Mouse (Mus musculus): ENCODE measurements around the gene Natd1. TPM values are rescaled to one million over a fixed set of nuclear protein-coding genes. Genes with fewer than 3 reads are reported as not detected.

The Natd1 gene
- total RNA-seq (2021): 10 to 100 TPM; 18.1 to 24.2 TPM

DNA sequence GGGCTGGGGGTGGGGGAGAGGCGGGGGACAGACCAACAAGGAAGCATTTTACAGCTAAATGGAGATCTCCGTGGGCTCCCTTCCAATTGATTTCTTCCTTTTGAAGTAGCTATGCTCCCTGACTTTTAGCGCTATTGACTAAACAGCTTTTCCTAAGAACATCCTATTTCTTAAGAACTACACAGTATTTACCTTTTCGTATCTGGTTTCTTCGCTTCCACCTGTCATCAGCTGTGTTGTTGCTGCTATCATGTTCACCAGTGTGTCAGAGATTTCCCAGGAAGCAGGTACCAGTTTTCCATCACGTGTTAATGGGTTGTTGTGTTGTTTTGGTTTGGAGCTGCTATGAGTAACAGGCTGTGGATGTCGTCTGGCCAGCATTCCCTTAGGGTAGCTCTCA, at the start of gene Natd1:
TSS of gene Natd1 (minus strand) at position 260 of the 400 bp plus-strand sequence.
- intact Hi-C loops (cut with DNase I): loop anchor here (5.0 kb wide), 1 partner anchor 178 kb away; no protein-coding TSS in a partner anchor

DNA sequence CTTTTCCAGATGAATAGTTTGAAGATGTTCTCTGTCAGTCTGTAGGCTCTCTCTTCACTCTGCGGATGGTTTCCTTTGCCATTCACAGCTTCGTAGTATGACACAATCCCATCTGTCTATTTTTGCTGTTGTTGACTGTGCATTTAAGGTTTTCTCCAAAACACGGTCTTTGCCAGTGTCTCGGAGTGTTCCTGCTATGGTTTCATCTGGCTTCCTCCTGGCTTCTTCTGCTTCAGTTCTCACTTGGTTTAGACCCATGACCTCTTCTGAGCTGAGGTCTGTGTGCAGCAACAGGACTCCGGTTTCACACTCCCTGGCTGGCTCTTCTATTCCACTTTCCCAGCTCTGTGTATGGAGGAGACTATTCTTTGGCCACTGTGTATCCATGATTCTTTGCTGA, 48.2 kb upstream of the Natd1 start:
- DNase-seq: no peak
- intact Hi-C loops (cut with DNase I): no loop called here

More for the DNA sequence above, at the start of gene Natd1:
- peak in 1 of 2 experiments; percentile 24 for DNase-seq

GRCm38 (mm10) chr11:60961176-60961575, 46.6 kb upstream of the Natd1 start:
- intact Hi-C loops (cut with DNase I): no loop called here
- no peak for DNase-seq

GRCm38 (mm10) chr11:60958948-60959347, 44.4 kb upstream of the Natd1 start:
- intact Hi-C loops (cut with DNase I): no loop called here

GRCm38 (mm10) chr11:60955621-60956383, 41.3 kb upstream of the Natd1 start:
- DNase-seq: no peak
- intact Hi-C loops (cut with DNase I): no loop called here

More at GRCm38 (mm10) chr11:60958948-60959347, 44.4 kb upstream of the Natd1 start:
- no peak for DNase-seq

DNA sequence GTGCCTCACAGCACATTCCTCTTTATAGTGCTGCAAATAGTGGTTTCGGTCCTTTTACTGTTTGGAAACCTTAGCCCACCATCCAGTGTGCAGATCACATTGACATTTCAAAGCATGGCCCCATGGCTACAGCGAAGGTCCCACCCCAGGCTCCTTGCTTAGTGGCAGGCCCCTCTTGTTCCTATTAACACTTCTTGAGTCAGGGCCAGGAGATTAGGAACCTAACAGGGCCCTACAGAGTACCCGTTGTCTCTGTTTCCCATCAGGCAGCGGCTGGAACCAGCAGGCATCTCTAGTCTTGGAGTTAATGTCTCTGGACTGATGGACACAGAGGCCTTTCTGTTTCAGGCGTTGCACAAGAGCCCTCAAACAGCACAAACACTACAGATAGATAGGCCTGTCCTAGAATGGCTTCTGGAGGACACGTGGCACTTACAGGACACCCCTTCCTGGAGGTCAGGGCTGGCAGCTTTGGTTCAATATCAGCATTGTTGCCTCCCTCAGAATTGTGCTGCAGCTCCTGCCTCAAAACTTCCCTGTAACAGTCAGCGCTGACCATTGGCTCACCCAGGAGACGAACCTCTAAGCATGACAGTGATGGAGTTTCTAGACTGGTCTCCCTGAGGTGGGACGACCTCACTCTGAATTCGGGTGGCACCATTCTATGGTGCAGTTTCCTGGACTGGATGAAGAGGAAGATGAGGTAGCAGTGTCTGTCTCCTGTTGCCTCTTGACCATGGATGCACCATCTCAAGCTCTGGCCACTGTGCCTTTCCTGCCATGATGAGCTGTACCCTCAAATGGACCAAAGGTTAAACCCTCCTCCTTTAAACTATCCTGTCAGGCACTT, 39.9 kb upstream of the Natd1 start:
- no peak for DNase-seq
- intact Hi-C loops (cut with DNase I): loop anchor here (1.0 kb wide), 2 partner anchors 89 to 137 kb away; no protein-coding TSS in a partner anchor

DNA sequence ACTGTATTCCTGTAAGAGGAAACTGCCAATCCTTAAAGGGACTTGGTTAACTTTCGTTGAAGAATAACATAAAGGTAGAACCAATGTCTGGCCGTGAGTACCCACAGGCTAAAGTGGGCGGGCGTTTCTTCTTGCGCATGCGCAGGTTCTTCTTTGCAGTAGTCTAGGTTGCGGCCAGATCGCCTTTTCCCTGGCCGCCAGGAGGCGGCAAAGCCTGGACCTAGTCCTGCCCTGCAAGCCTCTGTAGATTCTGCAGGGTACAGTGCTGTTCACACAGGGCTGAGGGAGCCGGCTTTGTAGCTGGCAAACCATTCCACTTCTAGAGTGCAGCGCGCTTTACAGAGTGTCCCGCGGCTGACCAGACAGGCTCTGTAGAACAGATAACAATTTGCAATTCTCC, 39.3 kb upstream of the Natd1 start:
- intact Hi-C loops (cut with DNase I): loop anchor here (1.0 kb wide), 2 partner anchors 89 to 137 kb away; no protein-coding TSS in a partner anchor
- DNase-seq: peak; percentile 93 to 95

- DNase-seq: no peak
Observed at GRCm38 (mm10) chr11:60952986-60953385, 38.4 kb upstream of the Natd1 start.

DNA sequence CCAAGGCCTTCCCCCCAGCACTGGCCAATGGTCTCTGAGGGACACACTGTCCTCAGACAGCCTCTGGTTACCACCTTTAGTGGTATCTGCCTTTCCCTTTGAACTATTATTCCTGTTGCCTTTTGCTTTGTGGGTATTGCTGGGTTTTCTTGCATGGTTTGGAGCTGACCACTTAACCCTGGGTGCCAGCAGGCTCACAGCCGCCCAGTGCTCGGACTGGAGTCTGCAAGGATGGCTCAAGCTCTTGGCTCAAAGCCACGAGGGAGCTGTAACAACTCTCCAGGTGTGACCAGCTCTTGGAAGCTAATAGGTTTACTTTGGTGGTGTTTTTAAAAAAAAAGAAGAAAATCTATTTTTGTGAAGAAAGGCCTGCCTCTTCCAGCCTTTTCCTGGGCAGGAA, 37.8 kb upstream of the Natd1 start:
- intact Hi-C loops (cut with DNase I): no loop called here
- DNase-seq: no peak

More at GRCm38 (mm10) chr11:60952986-60953385, 38.4 kb upstream of the Natd1 start:
- intact Hi-C loops (cut with DNase I): no loop called here

DNA sequence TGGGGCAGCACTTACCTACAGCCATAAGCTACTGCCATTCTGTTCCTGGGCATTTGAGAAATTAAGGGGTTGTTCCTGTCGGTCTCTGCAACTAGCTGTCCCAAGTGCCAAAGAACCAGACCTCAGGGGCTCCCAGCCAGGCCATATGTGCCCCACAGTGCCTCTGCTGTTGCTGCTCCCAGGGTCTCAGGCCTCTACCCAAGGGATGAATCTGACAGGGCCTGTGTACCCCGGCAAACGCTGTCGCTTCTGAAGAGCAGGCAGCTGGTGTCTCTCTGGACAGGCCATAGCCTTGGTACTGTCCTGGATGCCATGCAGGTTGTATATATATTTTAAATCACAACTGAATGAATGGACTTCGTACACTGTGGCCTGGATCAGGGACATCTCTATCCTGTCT, 37.3 kb upstream of the Natd1 start:
- DNase-seq: no peak
- intact Hi-C loops (cut with DNase I): no loop called here

DNA sequence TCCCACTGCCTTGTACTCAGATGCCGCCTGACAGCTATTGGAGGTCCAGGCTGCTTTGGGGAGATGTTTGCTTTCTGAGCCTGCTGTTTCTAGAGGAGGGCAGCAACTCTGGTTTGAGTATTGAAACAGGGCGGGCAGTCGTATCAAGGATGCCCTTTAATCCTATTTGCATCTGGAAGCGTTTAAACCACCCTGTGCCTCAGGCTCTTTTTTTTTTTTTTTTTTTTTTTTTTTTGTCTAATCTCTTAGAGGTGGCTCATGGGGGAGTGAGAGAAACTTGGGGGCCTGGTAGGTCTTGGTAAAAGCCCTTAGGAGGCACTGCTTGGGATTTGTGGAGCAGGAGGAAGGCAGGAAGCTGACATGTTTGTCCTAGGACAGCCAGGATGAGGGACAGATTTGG, 30.5 kb upstream of the Natd1 start:
- intact Hi-C loops (cut with DNase I): no loop called here
- no peak for DNase-seq

DNA sequence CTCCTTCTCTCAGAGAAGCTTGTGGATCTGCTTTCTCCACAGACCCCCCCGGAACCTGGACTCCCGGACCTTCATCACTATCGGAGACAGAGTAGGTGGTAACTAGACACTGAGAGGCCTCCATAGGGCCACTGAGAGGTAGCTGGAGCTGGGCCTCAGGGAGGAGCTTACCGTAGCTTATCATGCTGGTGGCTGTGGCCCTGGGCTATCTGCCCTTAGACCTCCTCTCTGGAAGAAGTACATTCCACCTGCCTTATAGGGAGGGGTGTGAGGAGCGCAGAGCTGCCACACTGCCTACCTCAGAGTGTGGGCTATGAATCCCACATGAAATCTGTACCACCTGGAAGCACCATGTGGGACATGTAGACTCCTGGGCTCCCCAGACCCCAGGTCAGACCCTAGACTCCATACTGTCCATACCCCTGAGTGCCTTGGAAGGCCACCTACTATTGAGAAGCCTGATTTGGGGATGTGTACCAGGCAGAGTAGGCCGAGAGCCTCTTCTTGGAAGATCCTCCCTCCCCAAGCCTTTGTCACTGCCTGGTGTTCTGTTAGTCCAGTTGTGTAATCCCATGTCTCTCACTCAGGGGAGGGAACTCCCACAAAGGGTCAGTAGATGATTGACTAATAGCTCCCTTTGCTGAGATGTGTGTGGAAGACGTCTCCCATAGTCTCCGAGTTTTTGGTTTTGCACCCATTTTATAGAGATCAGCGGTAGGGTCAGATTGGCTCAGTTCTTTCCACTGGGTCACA, 27.9 kb upstream of the Natd1 start:
- no peak for DNase-seq
- intact Hi-C loops (cut with DNase I): no loop called here

- DNase-seq: no peak
- intact Hi-C loops (cut with DNase I): no loop called here
Observed at GRCm38 (mm10) chr11:60941370-60941769, 26.8 kb upstream of the Natd1 start.

DNA sequence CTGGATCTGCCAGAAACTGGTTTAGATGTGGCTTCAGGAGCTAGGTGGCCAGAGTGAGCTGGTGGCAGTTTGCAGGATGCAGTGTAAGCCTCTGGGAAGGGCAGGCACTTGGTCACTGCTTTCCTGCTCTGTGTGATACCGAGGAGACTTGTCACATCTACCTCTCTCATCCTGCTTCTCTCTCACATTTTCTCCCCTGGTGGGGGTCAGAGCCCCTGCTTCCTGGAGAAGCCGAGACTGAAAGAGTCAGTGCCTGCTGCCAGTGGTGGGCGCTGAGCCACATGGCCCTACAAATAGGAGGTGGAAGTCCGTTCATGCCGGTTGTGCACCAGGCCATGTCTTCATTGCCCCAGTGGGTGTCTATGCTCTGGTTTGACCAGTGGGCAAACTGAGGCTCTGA, 26.0 kb upstream of the Natd1 start:
- intact Hi-C loops (cut with DNase I): no loop called here
- no peak for DNase-seq

DNA sequence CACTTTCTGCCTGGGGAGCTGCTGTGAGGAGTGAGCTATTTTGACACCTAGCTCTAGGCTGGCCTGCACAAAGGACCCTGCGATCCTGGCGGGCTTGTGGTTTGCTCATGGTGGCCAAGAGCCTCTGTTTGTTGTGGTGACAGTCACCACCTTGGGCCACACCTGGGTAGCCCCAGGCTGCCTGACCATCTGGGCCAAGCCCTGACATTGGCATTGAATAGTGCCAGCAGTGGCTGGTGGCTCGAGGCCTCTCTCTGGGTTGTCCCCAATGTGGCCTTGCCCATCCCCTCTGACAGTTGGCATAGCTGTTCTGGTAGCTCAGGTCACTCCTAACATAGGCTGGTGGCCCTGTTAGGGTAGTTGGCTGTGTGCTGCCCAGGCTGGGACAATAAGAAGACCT, 24.9 kb upstream of the Natd1 start:
- DNase-seq: peak; percentile 72 to 73
- intact Hi-C loops (cut with DNase I): loop anchor here (10.0 kb wide), 1 partner anchor 325 kb away; the partner anchor contains the start of gene Aldh3a2

GRCm38 (mm10) chr11:60937611-60938010, 23.1 kb upstream of the Natd1 start:
- no peak for DNase-seq
- intact Hi-C loops (cut with DNase I): loop anchor here (10.0 kb wide), 1 partner anchor 327 kb away; the partner anchor contains the start of gene Aldh3a2

DNA sequence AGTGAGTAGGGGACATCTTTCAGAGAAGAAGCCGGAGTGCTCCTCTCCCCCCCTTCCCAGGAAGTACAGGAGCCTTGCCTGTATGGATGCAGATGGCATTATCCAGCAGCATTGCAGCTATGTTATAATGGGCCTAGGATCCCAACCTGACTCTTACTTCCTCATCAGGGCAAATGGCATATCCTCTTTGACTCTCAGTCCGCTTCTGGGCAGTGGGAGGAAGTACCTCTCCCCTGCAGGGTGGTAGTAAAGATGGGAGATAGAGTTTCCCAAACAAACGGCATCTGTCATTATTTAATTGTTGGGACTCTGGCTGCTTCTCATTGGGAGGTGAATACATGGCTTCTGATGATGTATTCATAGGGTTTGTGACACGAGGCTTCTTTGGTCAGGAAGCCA, 21.4 kb upstream of the Natd1 start:
- intact Hi-C loops (cut with DNase I): loop anchor here (10.0 kb wide), 1 partner anchor 329 kb away; the partner anchor contains the start of gene Aldh3a2
- DNase-seq: no peak

DNA sequence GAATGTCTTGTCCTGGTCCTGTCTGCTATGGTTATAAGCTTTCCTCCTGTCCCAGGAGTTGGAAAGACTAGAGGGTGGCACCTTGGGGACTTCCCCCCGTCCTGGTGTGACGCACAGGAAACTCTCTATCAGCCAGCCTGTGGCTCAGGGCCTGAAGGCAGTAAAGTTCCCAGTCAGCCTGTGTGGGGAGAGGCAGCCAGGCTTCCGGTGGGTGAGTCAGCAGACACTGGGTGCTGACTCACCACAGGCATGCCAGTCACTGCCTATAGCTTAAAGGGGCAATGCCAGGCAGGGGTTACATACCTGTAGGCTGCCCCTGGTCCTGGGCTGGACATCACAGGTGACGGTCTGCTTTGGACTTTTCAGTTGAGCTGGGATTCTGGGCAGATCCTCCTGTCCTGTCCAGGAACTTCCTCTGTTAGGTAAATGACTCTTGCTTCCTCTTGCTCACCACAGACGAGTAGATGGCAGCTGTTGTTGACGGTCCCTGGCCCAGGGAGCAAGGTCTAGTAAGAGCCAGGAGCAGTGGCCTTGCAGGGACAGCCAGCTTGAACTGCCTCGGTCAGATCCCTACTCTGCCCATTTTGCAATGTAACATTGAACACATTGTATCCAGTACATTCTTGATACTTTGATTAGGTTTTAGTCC, 20.9 kb upstream of the Natd1 start:
- intact Hi-C loops (cut with DNase I): loop anchor here (10.0 kb wide), 1 partner anchor 329 kb away; the partner anchor contains the start of gene Aldh3a2
- DNase-seq: peak; percentile 77 to 80

DNA sequence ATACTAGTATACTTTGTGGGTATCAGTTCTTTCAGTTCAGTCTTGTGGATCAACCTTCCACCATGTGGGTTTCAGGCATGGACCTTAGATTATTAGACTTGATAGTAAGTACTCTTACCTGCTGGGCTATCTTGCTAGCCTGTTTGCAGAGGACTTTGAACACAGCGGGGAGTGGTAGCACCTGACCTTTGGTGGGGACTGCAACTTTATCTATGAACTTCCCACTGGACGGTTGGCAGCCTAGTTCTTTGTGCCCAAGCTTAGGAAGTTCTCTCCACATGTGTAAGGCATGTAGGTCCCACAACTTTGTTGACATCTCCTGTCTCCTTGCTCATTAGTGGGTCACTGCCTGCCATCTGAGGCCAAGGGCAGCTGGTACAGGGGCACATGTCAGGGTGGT, 20.2 kb upstream of the Natd1 start:
- DNase-seq: no peak
- intact Hi-C loops (cut with DNase I): loop anchor here (10.0 kb wide), 1 partner anchor 330 kb away; the partner anchor contains the start of gene Aldh3a2
